Mouse (Mus musculus) left cerebral cortex, postnatal 10 days (tissue): ENCODE data around the gene Ddo. TPM values are rescaled to one million over a fixed set of nuclear protein-coding genes. Genes with fewer than 3 reads are reported as not detected.

ENCODE experiments used
- DNase-seq, 2 experiments: peaks; one replicate each; pipeline ENCODE4 v3.0.0; 2021 to 2022; ENCODE audit warnings: low spot score in 2 of 2, mixed read lengths in 1 of 2; ENCODE audit errors: extremely low spot score in 1 of 2
- intact Hi-C: fragments of 180-260 bp; cut with DNase I; formaldehyde crosslinking; loops from one replicate; pipeline ENCODE4 v1.15.1; 2025
- total RNA-seq, 2 experiments: library from RNA; stranded (reverse); gene quantifications; 2 replicates each; pipeline ENCODE4 v1.2.3; 2021

The Ddo gene
- total RNA-seq, 2 experiments from 2014 or later, result 4.8 to 5.1 TPM

GRCm38 (mm10) chr10:40648776-40649175, 19.0 kb downstream of the Ddo start:
- DNase-seq, result no peak
- intact Hi-C loops, result no loop called here

DNA sequence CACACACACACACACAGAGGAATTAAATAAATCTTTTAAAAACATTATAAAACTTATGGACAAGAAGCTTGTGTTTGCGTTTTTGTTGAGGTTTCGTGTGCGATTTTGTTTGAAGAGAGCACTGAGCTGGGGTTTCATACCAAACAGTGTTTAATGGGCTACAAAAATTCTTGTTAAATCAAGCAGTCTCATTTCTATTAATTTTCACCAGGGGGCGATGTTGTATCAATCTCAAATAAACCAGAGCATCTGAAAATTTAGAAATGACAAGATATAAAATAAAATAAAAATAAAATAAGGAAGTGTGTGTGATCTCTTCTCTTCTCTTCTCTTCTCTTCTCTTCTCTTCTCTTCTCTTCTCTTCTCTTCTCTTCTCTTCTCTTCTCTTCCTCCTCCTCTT, 19.8 kb downstream of the Ddo start:
- intact Hi-C loops, result loop anchor here (2.0 to 10.0 kb wide), 2 partner anchors 235 to 635 kb away; no protein-coding TSS in a partner anchor
- DNase-seq, result no peak

- intact Hi-C loops, result loop anchor here (2.0 to 10.0 kb wide), 2 partner anchors 233 to 633 kb away; no protein-coding TSS in a partner anchor
- DNase-seq, result no peak
Measured at GRCm38 (mm10) chr10:40651676-40652075, 21.9 kb downstream of the Ddo start.

- intact Hi-C loops, result no loop called here
- no peak for DNase-seq
Measured at GRCm38 (mm10) chr10:40665270-40665669, 35.5 kb downstream of the Ddo start.

GRCm38 (mm10) chr10:40666943-40667342, 37.1 kb downstream of the Ddo start:
- DNase-seq, result no peak
- intact Hi-C loops, result no loop called here

DNA sequence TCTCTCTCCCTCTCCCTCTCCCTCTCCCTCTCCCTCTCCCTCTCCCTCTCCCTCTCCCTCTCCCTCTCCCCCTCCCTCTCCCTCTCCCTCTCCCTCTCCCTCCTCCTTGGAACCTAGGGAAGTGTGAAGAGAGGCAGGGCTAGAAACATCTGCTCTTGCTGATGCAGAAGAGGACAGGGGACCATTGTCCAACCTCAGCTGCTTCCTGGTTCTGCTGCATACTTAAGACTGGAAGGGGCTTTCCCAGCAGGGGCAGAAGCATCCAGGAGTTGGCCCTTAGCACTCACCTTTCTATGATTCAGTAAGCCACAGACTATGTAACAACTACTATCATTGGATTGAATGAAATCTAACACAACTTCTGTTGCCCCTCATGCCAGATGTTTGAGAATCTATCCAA, 38.8 kb downstream of the Ddo start:
- intact Hi-C loops, result no loop called here
- no peak for DNase-seq

- DNase-seq, result no peak
- intact Hi-C loops, result no loop called here
Measured at GRCm38 (mm10) chr10:40672587-40673296, 42.9 kb downstream of the Ddo start.

- intact Hi-C loops, result no loop called here
- DNase-seq, result no peak
Measured at GRCm38 (mm10) chr10:40673297-40673665, 43.5 kb downstream of the Ddo start.

DNA sequence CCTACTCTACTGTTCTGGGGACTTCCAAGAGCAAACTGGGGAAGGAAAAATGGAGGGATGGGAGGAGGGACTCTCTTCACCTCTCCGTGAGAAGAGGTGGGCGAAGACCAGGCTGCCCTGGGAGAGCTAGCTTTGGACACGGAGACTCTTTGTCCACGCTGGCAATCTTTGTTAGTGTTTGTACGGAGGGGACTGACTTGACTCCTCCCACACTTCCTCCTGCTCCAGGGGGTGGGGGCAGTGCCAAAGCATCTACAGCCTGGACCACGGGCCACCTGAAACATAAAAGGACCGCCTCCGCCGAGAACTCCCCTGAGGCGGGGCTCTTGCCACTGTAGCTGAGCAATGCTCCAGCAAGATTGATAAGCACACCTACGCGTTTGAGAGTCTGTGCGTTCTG, 44.3 kb downstream of the Ddo start:
- intact Hi-C loops, result no loop called here
- no peak for DNase-seq

DNA sequence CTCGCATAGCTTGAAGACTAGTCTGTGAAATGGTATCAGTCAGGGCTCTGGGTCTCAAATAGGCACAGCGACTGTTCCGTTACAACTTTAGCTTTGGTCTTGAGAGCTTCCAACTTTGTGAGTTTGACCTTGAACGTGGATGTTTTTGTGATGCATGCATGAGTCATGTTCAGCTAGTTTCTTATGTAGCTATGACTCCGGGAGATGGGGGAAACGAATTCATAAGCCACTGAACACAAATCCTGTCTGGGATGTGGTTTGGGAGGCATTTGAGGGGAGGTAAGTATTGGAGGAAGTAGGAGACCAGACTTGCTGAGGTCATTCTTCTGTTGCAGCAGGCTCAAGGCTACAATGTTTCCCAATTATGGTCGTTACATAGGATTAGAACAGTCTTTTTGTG, 46.1 kb downstream of the Ddo start:
- no peak for DNase-seq
- intact Hi-C loops, result no loop called here

DNA sequence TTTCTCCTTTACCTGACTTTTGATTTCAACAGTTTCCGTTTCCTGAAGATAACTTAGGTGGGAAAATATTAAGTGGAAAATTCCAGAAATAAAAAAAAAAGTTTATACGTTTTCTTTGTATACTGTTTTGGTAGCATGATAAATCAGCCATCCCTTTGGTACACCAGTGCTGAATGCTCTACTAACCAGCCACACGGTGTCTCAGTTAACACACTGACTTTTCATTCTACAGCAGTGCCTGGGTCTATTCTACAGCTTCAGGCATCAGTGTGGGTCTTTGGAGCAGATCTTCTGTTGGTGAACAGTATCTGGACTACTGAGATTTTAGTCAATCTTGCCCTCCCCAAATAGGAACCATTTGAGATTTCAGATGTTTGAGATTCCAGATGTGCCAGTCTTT, 48.7 kb downstream of the Ddo start:
- DNase-seq, result no peak
- intact Hi-C loops, result no loop called here

- DNase-seq, result peak; percentile 37 to 69
- intact Hi-C loops, result loop anchor here (5.0 kb wide), 1 partner anchor 200 kb away; the partner anchor contains the start of genes Cdc40 and Wasf1
Measured at GRCm38 (mm10) chr10:40682470-40682869, 52.7 kb downstream of the Ddo start.

GRCm38 (mm10) chr10:40683092-40683867, 53.5 kb downstream of the Ddo start, which contains the start of gene Mettl24:
Gene Mettl24 (plus strand): TSS chr10:40683282.
- intact Hi-C loops, result loop anchor here (5.0 kb wide), 1 partner anchor 199 kb away; the partner anchor contains the start of genes Cdc40 and Wasf1
- peak; percentile 56 to 81 for DNase-seq

DNA sequence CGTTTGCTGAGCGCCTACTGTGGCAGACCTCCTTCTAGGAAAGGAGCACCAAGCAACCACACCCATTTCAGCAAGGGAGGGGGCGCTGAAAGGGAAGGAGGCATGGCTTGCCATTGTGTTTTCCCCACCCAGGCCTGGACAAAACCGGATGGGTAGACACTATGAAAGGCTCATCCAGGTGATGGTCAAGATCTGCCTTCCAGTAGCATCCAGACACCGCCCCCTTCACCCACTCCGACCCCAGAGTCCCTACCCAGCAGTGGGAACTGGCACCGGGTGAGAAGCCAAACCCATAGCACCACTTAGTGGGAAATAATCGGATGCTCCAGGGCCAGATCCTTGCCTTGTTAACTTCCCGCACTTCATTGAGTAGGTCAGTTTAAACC, 54.0 kb downstream of the Ddo start:
- intact Hi-C loops, result loop anchor here (5.0 kb wide), 1 partner anchor 198 kb away; the partner anchor contains the start of genes Cdc40 and Wasf1
- DNase-seq, result peak in 1 of 2 experiments; percentile 28

GRCm38 (mm10) chr10:40684326-40684725, 54.5 kb downstream of the Ddo start:
- intact Hi-C loops, result loop anchor here (5.0 kb wide), 1 partner anchor 198 kb away; the partner anchor contains the start of genes Cdc40 and Wasf1

GRCm38 (mm10) chr10:40685641-40686040, 55.8 kb downstream of the Ddo start:
- DNase-seq, result no peak
- intact Hi-C loops, result no loop called here

More at GRCm38 (mm10) chr10:40684326-40684725, 54.5 kb downstream of the Ddo start:
- DNase-seq, result peak in 1 of 2 experiments; percentile 50

DNA sequence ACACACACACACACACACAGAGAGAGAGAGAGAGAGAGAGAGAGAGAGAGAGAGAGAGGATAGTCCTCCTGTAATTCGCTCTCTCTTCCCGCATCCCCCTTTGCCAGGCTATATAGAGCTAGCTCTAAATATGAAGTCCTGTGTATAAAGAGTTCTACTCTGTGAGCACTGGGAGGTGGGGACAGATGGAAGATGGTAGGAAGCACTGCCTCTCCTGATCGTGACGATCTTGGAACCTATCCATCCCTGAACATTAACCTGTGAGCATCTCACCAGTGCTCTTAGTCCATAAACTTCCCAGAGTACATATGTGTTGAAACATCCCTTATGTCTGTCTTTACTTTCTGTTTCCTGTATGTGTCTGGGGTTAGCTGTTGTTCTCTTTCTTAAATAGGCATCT, 57.2 kb downstream of the Ddo start:
- intact Hi-C loops, result no loop called here
- DNase-seq, result no peak

DNA sequence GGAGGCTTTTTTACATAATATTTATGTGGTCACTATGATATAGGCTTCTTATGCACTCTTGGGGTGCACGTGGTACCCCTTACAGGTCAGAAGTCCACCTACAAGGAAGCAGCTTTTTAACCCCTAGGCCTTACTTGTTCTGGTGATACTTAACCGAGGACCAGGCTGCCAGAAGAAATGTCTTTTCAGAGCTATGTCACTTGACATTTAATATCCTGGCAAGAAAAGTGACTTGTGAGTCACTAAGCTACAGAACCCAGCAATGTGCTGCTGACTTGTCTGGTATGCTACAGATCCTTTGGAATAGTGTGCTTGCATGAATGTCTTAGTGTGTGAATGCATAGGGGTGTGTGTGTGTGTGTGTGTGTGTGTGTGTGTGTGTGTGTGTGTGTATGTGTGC, 57.6 kb downstream of the Ddo start:
- intact Hi-C loops, result no loop called here
- DNase-seq, result no peak

DNA sequence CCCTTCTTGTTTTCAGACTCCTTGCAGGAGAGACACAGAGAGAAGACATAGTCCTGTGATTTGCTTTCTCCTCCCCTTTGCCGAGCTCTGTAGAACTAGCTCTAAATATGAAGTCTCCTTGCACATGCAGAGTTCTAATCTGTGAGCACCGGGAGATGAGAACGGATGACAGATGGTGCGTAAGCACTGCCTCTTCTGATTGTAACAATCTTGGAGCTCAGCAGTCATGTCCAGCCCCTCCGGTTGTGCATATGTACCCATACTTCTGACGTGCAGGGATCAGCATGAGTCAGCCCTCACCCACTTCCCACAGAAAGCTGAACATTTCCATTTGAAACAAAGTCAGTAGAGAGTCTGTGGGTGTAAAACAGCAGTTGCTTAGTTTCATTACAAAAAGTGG, 58.5 kb downstream of the Ddo start:
- DNase-seq, result peak in 1 of 2 experiments; percentile 54
- intact Hi-C loops, result no loop called here

- no peak for DNase-seq
- intact Hi-C loops, result no loop called here
Measured at GRCm38 (mm10) chr10:40688873-40689272, 59.1 kb downstream of the Ddo start.
